Mouse (Mus musculus) midbrain, embryonic 15.5 days (tissue): ENCODE measurements around the gene Fgfr2. TPM values are rescaled to one million over a fixed set of nuclear protein-coding genes. Genes with fewer than 3 reads are reported as not detected.

Experiments
- ATAC-seq: fragments of 200-750 bp; cut with Nextera tagmentation; replicated peaks from 2 replicates; pipeline ENCODE4 v1.8.0; 2017; ENCODE audit warnings: moderate TSS enrichment
- H3K27ac ChIP-seq: fragments of 300-500 bp; sonication (generic); 2 replicates; pipeline ENCODE4 v1.5.1; 2015; ENCODE audit warnings: mild to moderate bottlenecking, inconsistent platforms
- H3K27me3 ChIP-seq: fragments of 300-500 bp; sonication (generic); replicated peaks from 2 replicates; pipeline ENCODE4 v1.6.1; 2015; ENCODE audit warnings: inconsistent platforms
- H3K36me3 ChIP-seq: fragments of 300-500 bp; sonication (generic); replicated peaks from 2 replicates; pipeline ENCODE4 v1.6.1; 2015; ENCODE audit warnings: inconsistent platforms
- H3K4me1 ChIP-seq: fragments of 300-500 bp; sonication (generic); 2 replicates; pipeline ENCODE4 v1.6.1; 2015; ENCODE audit warnings: inconsistent platforms
- H3K4me2 ChIP-seq: fragments of 300-500 bp; sonication (generic); 2 replicates; pipeline ENCODE4 v1.6.1; 2015; ENCODE audit warnings: inconsistent platforms, mild to moderate bottlenecking, moderate library complexity
- H3K4me3 ChIP-seq: fragments of 300-500 bp; sonication (generic); 2 replicates; pipeline ENCODE4 v1.5.1; 2015; ENCODE audit warnings: mild to moderate bottlenecking, inconsistent platforms
- H3K9ac ChIP-seq: fragments of 300-500 bp; sonication (generic); 2 replicates; pipeline ENCODE4 v1.6.1; 2015; ENCODE audit warnings: mild to moderate bottlenecking, inconsistent platforms
- H3K9me3 ChIP-seq: fragments of 300-500 bp; sonication (generic); 2 replicates; pipeline ENCODE4 v1.6.1; 2016; ENCODE audit warnings: inconsistent platforms
- WGBS: fragments of 180-500 bp; shearing (Covaris S2); methylation state at CpG from one replicate; pipeline ENCODE4 v1.1.7; 2015; ENCODE audit warnings: mixed read lengths; 5-methylcytosine and 5-hydroxymethylcytosine counted together
- polyA plus RNA-seq: library from polyadenylated mRNA; unstranded; fragments of >200 nt; fragmentation: Nextera tagmentation; extraction: Ambion mirVana; gene quantifications from 2 replicates; pipeline ENCODE4 v1.2.1, GENCODE M21; 2015

The Fgfr2 gene
- polyA plus RNA-seq, 1 experiment from 2014 or later, result 23.3 TPM

GRCm38 (mm10) chr7:131329416-131329815 lies 1793.7 kb downstream of the Fgfr2 start, which contains the start of gene Fam24b:
Gene Fam24b (minus strand): TSS chr7:131329516.
- Histone ChIP-seq H3K27me3 (no peaks in the 10 kb centered on the region), H3K9ac (no peak within 1 kb of the TSS), H3K27ac (no peak within 1 kb of the TSS), H3K4me1 (no peaks in the 10 kb centered on the region), H3K36me3 (no peaks in the 10 kb centered on the region), H3K9me3 (no peaks in the 10 kb centered on the region), H3K4me3 (no peak within 1 kb of the TSS), H3K4me2 (no peak within 1 kb of the TSS)
- ATAC-seq, result no peak
- 93% methylated on average over 5 of the region's 5 CpGs for WGBS

DNA sequence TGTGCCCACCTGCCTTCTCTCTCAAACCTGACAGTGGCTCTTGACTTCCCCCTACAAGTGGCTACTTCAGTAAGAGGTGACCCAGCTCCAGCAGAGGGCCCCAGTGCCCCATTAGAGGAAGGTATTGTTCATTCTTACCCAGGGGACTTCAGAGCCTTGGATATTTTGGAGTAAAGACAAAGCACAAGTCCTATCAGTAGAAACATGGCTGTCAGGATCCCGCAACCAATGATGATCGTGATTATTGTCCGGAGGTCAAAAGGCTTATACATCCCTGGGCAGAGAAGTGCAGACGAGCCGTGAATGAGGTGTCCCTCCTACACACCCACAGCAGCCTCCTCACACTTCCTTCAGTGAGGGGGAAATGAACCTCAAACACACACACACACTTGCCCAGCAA lies 1796.1 kb downstream of the Fgfr2 start:
- no peak for ATAC-seq
- Histone ChIP-seq H3K36me3 (no peaks in the 10 kb centered on the region), H3K4me3 (no peak overlapping the region), H3K4me2 (no peak overlapping the region), H3K9me3 (no peaks in the 10 kb centered on the region), H3K27ac (no peak overlapping the region), H3K27me3 (no peaks in the 10 kb centered on the region), H3K4me1 (no peaks in the 10 kb centered on the region), H3K9ac (no peak overlapping the region)
- WGBS, result 89% methylated on average over 5 of the region's 5 CpGs

DNA sequence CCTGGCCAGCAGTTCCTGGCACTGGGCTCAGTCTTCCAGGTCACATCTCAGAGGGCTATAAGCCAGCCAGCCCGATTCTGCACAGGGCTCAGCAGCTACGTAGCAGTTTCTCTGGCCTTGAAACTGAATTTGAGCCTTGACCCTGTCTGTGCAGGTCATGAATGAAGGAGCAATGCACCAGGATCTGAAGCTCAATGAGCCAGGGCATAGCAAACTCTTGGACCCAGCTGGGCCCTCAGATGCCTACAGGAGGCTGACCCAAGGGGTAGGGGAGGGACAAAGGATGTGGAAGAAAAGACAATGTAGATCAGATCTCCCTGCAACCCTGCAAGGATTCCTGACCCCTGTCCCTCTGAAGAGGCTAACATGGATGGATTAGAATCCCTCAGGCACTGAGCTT lies 1801.0 kb downstream of the Fgfr2 start, which contains the start of gene Cuzd1:
Gene Cuzd1 (minus strand): TSS at position 101 of the 400 bp plus-strand sequence.
- H3K9ac ChIP-seq, result no peak within 1 kb of the TSS
- no peaks in the 10 kb centered on the region for H3K27me3 ChIP-seq
- 91% methylated on average over 2 of the region's 2 CpGs for WGBS
- H3K36me3 ChIP-seq, result no peaks in the 10 kb centered on the region
- no peak for ATAC-seq
- H3K4me1 ChIP-seq, result no peaks in the 10 kb centered on the region
- no peak within 1 kb of the TSS for H3K27ac ChIP-seq
- no peak within 1 kb of the TSS for H3K4me3 ChIP-seq
- H3K9me3 ChIP-seq, result no peaks in the 10 kb centered on the region
- H3K4me2 ChIP-seq, result no peak within 1 kb of the TSS

GRCm38 (mm10) chr7:131318340-131318739 lies 1804.8 kb downstream of the Fgfr2 start:
- no peaks in the 10 kb centered on the region for H3K27me3 ChIP-seq
- H3K4me1 ChIP-seq, result no peaks in the 10 kb centered on the region
- 87% methylated on average over 5 of the region's 7 CpGs for WGBS
- H3K9ac ChIP-seq, result no peak overlapping the region
- H3K27ac ChIP-seq, result no peak overlapping the region
- no peak overlapping the region for H3K4me2 ChIP-seq
- no peak overlapping the region for H3K4me3 ChIP-seq
- ATAC-seq, result no peak
- H3K9me3 ChIP-seq, result no peaks in the 10 kb centered on the region
- no peaks in the 10 kb centered on the region for H3K36me3 ChIP-seq

DNA sequence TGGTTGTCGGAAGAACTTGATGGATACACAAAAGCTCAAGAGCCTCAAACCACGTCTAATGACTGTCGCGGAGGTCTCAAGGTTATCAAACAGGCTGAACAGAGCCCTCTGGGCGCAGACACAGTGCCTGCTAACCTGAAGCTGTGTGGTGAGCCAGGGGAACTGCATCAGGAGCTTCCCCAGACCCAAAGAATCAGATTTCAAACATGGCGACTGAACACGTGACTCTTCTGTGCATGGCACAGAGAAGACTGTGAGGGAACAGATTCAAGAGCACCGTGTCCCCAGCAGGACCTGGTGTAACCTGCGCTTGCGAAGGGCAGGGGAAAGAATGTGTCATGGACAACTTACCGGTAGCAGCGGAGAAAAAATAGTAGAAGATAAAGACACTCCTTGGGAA lies 1805.6 kb downstream of the Fgfr2 start:
- Histone ChIP-seq H3K4me1 (no peaks in the 10 kb centered on the region), H3K36me3 (no peaks in the 10 kb centered on the region), H3K4me2 (no peak overlapping the region), H3K9me3 (no peaks in the 10 kb centered on the region), H3K27ac (no peak overlapping the region), H3K27me3 (no peaks in the 10 kb centered on the region), H3K9ac (no peak overlapping the region), H3K4me3 (no peak overlapping the region)
- WGBS, result 78% methylated on average over 12 of the region's 12 CpGs
- ATAC-seq, result no peak

GRCm38 (mm10) chr7:131314493-131314892 lies 1808.7 kb downstream of the Fgfr2 start:
- H3K4me2 ChIP-seq, result no peak overlapping the region
- 85% methylated on average over 7 of the region's 7 CpGs for whole genome bisulfite sequencing
- no peaks in the 10 kb centered on the region for H3K4me1 ChIP-seq
- H3K4me3 ChIP-seq, result no peak overlapping the region
- no peaks in the 10 kb centered on the region for H3K27me3 ChIP-seq
- no peak for ATAC-seq
- H3K9me3 ChIP-seq, result no peaks in the 10 kb centered on the region
- no peak overlapping the region for H3K27ac ChIP-seq
- no peaks in the 10 kb centered on the region for H3K36me3 ChIP-seq
- H3K9ac ChIP-seq, result no peak overlapping the region

DNA sequence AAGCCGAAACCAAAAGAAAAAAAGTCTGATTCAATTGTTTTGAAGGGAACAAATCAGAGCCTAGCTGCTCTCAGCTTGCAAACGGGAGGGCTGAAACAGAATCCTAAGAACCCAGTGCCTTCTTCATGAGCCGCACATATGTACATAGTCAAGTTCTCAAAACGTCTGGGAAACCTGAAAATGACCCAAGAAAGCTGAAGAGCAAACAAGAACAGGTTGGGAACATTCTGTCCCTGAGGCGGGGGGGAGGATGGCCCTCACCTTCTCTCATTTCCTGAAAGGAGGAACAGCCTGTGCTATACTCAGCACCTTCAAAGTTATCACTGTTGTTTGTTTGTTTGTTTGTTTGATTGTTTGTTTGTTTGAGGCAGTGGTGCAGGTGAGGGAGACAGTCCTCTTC lies 1816.4 kb downstream of the Fgfr2 start:
- no peak for ATAC-seq
- H3K9ac ChIP-seq, result no peak overlapping the region

DNA sequence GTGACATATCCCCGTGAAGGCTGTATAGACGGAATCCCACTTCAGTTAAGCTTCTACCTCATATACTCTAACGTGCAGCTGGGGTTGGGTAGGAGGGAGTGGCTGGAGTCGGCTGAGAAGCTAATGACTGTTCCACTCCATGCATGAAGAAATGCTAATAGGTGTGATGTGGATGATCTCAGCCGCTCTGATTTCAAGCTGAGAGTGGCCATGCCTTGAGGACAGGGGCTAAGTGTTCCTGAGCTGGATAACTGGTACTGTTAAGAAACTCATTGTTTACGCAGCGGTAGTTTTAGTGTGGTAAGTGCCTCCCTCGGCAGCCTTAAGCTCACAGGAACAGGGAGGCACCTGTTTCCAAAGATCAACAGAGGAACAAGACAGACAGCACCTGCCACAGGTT lies 1819.8 kb downstream of the Fgfr2 start:
- Histone ChIP-seq H3K27me3 (no peaks in the 10 kb centered on the region), H3K9ac (no peak overlapping the region), H3K27ac (no peak overlapping the region), H3K4me3 (no peak overlapping the region), H3K4me2 (no peak overlapping the region), H3K36me3 (no peaks in the 10 kb centered on the region), H3K4me1 (no peaks in the 10 kb centered on the region), H3K9me3 (no peaks in the 10 kb centered on the region)
- ATAC-seq, result no peak
- 85% methylated on average over 8 of the region's 8 CpGs for WGBS

More for the DNA sequence above, 1816.4 kb downstream of the Fgfr2 start:
- Histone ChIP-seq H3K36me3 (no peaks in the 10 kb centered on the region), H3K27ac (no peak overlapping the region), H3K4me1 (no peaks in the 10 kb centered on the region), H3K4me2 (no peak overlapping the region), H3K9me3 (no peaks in the 10 kb centered on the region), H3K27me3 (no peaks in the 10 kb centered on the region), H3K4me3 (no peak overlapping the region)
- 79% methylated on average over 5 of the region's 5 CpGs for WGBS

GRCm38 (mm10) chr7:131297151-131297550 lies 1826.0 kb downstream of the Fgfr2 start:
- H3K27ac ChIP-seq, result no peak overlapping the region
- ATAC-seq, result no peak
- H3K9me3 ChIP-seq, result no peaks in the 10 kb centered on the region
- no peaks in the 10 kb centered on the region for H3K36me3 ChIP-seq
- H3K4me1 ChIP-seq, result no peaks in the 10 kb centered on the region
- no peak overlapping the region for H3K9ac ChIP-seq
- H3K27me3 ChIP-seq, result no peaks in the 10 kb centered on the region
- 79% methylated on average over 8 of the region's 8 CpGs for WGBS
- H3K4me3 ChIP-seq, result no peak overlapping the region
- H3K4me2 ChIP-seq, result no peak overlapping the region

DNA sequence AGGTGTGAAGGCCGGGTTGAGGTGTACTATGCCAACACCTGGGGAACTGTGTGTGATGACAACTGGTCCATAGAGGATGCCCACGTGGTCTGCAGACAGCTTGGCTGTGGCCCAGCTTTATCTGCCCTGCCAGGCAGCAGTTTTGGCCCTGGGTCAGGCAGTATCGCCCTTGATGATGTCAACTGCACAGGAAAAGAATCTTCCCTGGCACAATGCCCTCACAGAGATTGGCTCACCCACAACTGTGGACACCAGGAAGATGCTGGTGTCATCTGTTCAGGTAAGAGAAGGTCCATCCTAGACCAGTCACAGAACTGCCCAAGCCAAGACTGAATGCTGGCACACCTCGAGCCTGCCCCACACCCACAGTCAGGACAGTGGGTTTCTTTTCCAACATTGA lies 1857.3 kb downstream of the Fgfr2 start:
- H3K4me3 ChIP-seq, result no peak overlapping the region
- no peaks in the 10 kb centered on the region for H3K36me3 ChIP-seq
- no peaks in the 10 kb centered on the region for H3K4me1 ChIP-seq
- H3K27ac ChIP-seq, result no peak overlapping the region
- no peaks in the 10 kb centered on the region for H3K9me3 ChIP-seq
- ATAC-seq, result no peak
- WGBS, result 80% methylated on average over 4 of the region's 4 CpGs
- H3K27me3 ChIP-seq, result no peaks in the 10 kb centered on the region
- H3K4me2 ChIP-seq, result no peak overlapping the region
- no peak overlapping the region for H3K9ac ChIP-seq

DNA sequence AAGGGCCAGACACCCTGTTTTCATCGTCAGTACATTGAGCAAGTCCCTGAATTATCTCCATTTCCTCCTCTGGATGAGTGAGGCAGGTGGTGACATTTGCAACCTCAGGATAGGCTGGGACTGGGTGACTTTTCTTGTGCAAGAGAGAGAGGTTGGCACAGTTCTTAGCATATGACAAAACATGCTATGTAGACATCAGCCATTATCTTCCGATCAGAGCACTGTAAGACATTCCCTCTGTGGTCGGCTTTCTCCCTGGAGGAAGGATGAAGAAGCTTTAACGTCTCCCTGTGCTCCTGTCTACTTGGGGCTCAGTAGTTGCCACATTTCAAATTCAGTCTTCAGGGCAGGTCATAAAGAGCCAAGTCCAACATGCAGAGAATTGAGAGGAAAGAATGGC lies 1858.9 kb downstream of the Fgfr2 start:
- Histone ChIP-seq H3K9ac (no peak overlapping the region), H3K27me3 (no peaks in the 10 kb centered on the region), H3K36me3 (no peaks in the 10 kb centered on the region), H3K27ac (no peak overlapping the region), H3K4me1 (no peaks in the 10 kb centered on the region), H3K4me3 (no peak overlapping the region), H3K9me3 (no peaks in the 10 kb centered on the region), H3K4me2 (no peak overlapping the region)
- ATAC-seq, result no peak
- 92% methylated on average over 4 of the region's 4 CpGs for WGBS

DNA sequence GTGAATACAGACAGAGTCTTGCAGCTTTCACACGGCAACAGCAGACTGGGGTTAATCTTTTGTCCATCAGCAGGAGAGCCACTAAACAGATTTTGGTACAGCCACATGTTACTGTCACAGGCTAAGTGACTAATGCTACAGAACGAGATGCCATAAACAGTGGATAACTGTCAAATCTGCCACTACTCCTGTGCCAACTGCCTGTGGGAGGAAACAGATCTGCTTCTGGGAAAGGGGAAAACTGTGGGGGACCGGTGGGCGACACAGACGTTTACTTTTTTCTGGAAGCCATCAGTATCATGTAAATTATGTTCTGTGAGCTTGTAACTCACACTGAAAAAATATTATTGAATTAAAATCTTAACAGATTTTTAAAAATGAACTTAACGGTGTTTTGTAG lies 1862.2 kb downstream of the Fgfr2 start:
- Histone ChIP-seq H3K9ac (no peak overlapping the region), H3K4me1 (no peaks in the 10 kb centered on the region), H3K27ac (no peak overlapping the region), H3K4me2 (no peak overlapping the region), H3K27me3 (no peaks in the 10 kb centered on the region), H3K36me3 (no peaks in the 10 kb centered on the region), H3K9me3 (no peaks in the 10 kb centered on the region), H3K4me3 (no peak overlapping the region)
- WGBS, result 62% methylated on average over 6 of the region's 6 CpGs
- no peak for ATAC-seq

DNA sequence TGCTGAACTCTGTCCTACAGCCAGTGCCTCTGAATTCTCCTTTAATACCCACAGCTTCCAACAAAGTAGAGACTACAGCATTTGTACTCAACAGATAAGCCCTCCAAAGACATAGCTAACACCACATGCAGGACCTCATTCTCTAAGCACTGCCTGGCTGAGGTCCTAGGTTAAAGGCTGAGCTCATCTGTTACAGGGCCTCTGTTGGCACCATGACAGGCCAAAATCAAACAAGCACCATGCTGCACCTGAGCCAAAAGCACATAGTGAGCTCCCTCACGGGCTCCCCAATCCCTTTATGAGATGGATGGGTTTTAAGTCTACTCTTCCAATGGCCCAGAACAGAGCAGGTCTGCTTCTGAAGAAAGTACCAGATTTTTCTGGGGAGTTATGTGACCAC lies 1865.8 kb downstream of the Fgfr2 start:
- Histone ChIP-seq H3K4me1 (no peaks in the 10 kb centered on the region), H3K4me2 (no peak overlapping the region), H3K4me3 (no peak overlapping the region), H3K27me3 (no peaks in the 10 kb centered on the region), H3K27ac (no peak overlapping the region), H3K9ac (no peak overlapping the region), H3K9me3 (no peaks in the 10 kb centered on the region), H3K36me3 (no peaks in the 10 kb centered on the region)
- ATAC-seq, result no peak
- 89% methylated on average over 1 of the region's 1 CpGs for WGBS

GRCm38 (mm10) chr7:131256841-131257240 lies 1866.3 kb downstream of the Fgfr2 start:
- Histone ChIP-seq H3K27ac (no peak overlapping the region), H3K9ac (no peak overlapping the region), H3K4me1 (no peaks in the 10 kb centered on the region), H3K4me3 (no peak overlapping the region), H3K27me3 (no peaks in the 10 kb centered on the region), H3K4me2 (no peak overlapping the region), H3K9me3 (no peaks in the 10 kb centered on the region), H3K36me3 (no peaks in the 10 kb centered on the region)
- ATAC-seq, result no peak
- 93% methylated on average over 5 of the region's 5 CpGs for WGBS
